ENCODE assay signal across 9 mouse cellular contexts in the genomic region with DNA sequence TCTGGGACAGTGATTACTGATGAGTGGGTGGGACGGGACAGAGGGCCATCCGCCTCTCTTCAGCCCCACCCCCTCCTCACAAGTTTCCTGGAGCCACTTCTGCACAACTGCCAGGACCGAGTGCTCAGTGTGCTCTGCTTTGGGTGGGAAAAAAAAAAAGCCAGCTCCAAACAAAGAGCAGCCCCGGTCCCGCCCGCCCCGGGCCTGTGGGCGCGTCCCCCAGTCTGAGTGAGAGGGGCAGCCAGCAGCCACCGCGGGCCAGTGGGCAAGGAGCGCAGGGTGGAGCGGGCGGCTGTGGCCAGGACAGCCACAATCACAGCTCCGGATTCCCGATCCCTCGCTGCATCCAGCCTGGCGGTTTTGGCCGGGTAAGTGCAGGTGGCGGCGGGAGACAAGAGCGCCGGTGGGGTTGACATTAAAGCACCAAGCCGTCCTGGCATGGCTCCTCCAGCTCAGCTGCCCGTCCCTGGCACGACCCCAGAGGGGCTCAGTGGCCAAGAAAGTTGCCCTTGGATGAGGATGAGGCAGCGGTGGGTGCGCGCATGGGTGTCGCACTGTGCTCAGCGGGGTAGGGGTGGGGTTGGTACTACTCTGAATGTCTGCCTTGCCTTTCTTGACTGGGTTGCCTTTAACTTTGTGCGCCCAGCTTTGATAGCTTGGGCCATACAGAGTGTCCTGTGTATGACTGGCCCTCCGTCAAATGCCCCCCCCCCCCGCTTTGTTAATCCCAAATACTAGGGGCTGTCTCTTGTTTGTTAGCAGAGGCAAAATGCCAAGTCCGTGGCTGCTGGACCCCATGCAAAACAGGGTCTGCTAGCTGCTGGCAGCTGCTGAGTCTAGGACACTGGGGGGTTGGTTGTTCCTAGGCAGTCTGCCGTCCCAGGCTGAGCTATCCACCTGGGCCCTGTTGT. TPM values are rescaled to one million over a fixed set of nuclear protein-coding genes. Genes with fewer than 3 reads are reported as not detected.
DNase-seq lines count a peak whose midpoint lies in the region; ATAC-seq and TF ChIP-seq lines count a peak whose summit lies in the region.
"Had no signal": no experiment of that assay in that cellular context is flagged by ENCODE, and none has a peak within 500 bp of the region (broad histone marks: within the 10 kb centered on the region; RNA-seq: fewer than 3 reads in every experiment).

A gene (plus strand): TSS at position 79 of the 911 bp plus-strand sequence.

- no peaks in the 10 kb centered on the region for H3K9me3 ChIP-seq in hindbrain, postnatal 0 days (ENCODE audit: low read length)

- DNase-seq in frontal cortex, postnatal 25 days (ENCODE audit: low spot score in 2 of 2) = no peak
- peak; percentile 59 for DNase-seq in adrenal gland, postnatal 25 days
- DNase-seq in gastrocnemius, postnatal 14 days = peak; percentile 67
- DNase-seq in hindbrain, postnatal 0 days (ENCODE audit: low spot score) = peak; percentile 85
- peak; percentile 40 for DNase-seq in lung, adult 2 months
- DNase-seq in retina, postnatal 1 day = peak; percentile 73
- DNase-seq in urinary bladder, postnatal 36 days (ENCODE audit: low spot score in 2 of 2) = no peak

- peak within 1 kb of the TSS; percentile 65 for H3K9ac ChIP-seq in hindbrain, postnatal 0 days (replicated peaks; ENCODE audit: low read length)

- 0 out of 2 replicates have a peak, but pooled peaks have one; percentile 22 for TF ChIP-seq POLR2A in lung, adult 2 months (IDR thresholded peaks at IDR 0.05; ENCODE audit: borderline replicate concordance, extremely low read depth, low read depth, low read length)

- intact Hi-C loops in gastrocnemius, postnatal 14 days (cut with DNase I; ENCODE audit: low total_unique reads) = no loop called here

- peak; percentile 60 for ATAC-seq in frontal cortex, adult (ENCODE audit: low TSS enrichment)
- ATAC-seq in hindbrain, postnatal 0 days = peak; percentile 86

- H3K4me1 ChIP-seq in hindbrain, postnatal 0 days (ENCODE audit: insufficient read depth, low read length) = peaks cover 17% of the 10 kb centered on the region; the same call in 1 of the 2 replicates
- H3K4me1 ChIP-seq in lung, adult 2 months (ENCODE audit: control insufficient read depth, insufficient read depth, low read length) = no peaks in the 10 kb centered on the region

- H3K4me3 ChIP-seq in hindbrain, postnatal 0 days (ENCODE audit: low read length) = peak within 1 kb of the TSS; percentile 42
- H3K4me3 ChIP-seq in lung, adult 2 months (replicated peaks; ENCODE audit: extremely low read depth, low read depth, low read length) = peak within 1 kb of the TSS; percentile 75

- TF ChIP-seq CTCF in hindbrain, postnatal 0 days (IDR thresholded peaks at IDR 0.05; ENCODE audit: low read depth) = no peak
- no peak for TF ChIP-seq CTCF in lung, adult 2 months (IDR thresholded peaks at IDR 0.05; ENCODE audit: insufficient read depth, low read length)

- peak within 1 kb of the TSS; percentile 84 for H3K4me2 ChIP-seq in hindbrain, postnatal 0 days (ENCODE audit: low read depth, low read length)

- 2% methylated on average over 36 of the region's 36 CpGs for WGBS in hindbrain, postnatal 0 days
- 5% methylated on average over 36 of the region's 36 CpGs for WGBS in lung, adult 2 months

- peak within 1 kb of the TSS; percentile 69; the same call in 1 of the 2 replicates for H3K27ac ChIP-seq in hindbrain, postnatal 0 days

- no peaks in the 10 kb centered on the region for H3K27me3 ChIP-seq in hindbrain, postnatal 0 days (ENCODE audit: insufficient read depth, low read length)

- no peaks in the 10 kb centered on the region for H3K36me3 ChIP-seq in hindbrain, postnatal 0 days (ENCODE audit: insufficient read depth, low read length)

RNA-seq across cellular contexts. Expression of the gene that starts here (rescaled TPM):
- 3.4 and 4.2 TPM in 2 replicates for total RNA-seq in adrenal gland, postnatal 25 days (2021)
- 1 to 10 TPM; 4.4 to 10.0 TPM for total RNA-seq in gastrocnemius, postnatal 14 days (2021)
- 3.5 and 5.6 TPM in 2 replicates for total RNA-seq in hindbrain, postnatal 0 days (2014; rRNA removed)
- polyA plus RNA-seq in hindbrain, postnatal 0 days (2015; fragmentation: Nextera tagmentation; extraction: Ambion mirVana) = 3.6 and 4.4 TPM in 2 replicates
- polyA plus RNA-seq in lung, adult 2 months (2012; rRNA removed) = 47.4 and 85.7 TPM in 2 replicates
- total RNA-seq: hematopoietic stem cell, adult 5-6 weeks had no signal

Comparison
In these comparisons a context has a peak if more than half of its experiments do, and no peak if none do; other contexts are left out.
1. DNase-seq: peak in adrenal gland, postnatal 25 days (single experiment), gastrocnemius, postnatal 14 days (single experiment), hindbrain, postnatal 0 days (single experiment), lung, adult 2 months (single experiment) and retina, postnatal 1 day (single experiment); none in frontal cortex, postnatal 25 days (0 of 2) and urinary bladder, postnatal 36 days (0 of 2).